Mouse (Mus musculus): Measurements from ENCODE around the gene Prkar1b. TPM values are rescaled to one million over a fixed set of nuclear protein-coding genes. Genes with fewer than 3 reads are reported as not detected.

Prkar1b gene
- polyA plus RNA-seq, 1 experiment = 1.4 TPM

DNA sequence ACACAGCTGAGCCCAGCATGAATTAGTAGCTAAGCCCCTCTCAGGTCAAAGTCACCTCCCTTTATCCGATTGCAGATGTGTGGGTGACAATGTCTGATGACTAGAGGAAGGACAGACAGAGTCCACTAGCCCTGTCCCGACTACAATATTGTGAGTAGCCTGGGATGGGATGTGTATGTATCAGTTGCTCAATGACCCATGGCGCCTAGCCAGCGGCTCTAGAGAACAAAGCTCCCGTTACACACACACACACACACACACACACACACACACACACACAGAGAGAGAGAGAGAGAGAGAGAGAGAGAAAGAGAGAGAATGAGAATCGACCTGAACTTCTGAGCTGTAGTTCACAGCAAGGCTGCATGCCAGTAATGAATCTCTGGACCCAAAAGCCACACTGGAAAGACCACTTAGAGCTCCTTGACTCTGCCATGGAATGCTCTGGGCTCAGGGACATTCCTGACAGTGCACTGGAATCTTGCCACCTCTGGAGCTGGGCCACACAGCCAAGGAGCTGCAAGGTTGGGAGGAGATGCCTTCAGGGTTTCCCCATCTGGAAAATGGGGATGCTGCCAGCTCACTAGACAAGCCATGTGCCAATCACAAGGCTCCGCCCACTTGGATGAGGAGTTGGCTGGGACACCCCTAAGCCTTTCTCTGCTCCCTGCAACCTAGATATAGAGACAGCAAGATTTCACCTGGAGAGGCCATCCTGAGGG, 159.0 kb downstream of the Prkar1b start:
- Histone ChIP-seq H3K4me1 (peaks cover 29% of the 10 kb centered on the region), H3K4me3 (replicated peaks) (no peak overlapping the region), H3K9me3 (no peaks in the 10 kb centered on the region), H3K36me3 (replicated peaks; ENCODE audit: low read length) (no peaks in the 10 kb centered on the region), H3K27me3 (replicated peaks) (peaks cover 98% of the 10 kb centered on the region)
- TF ChIP-seq GATA1 (IDR thresholded peaks at IDR 0.05; ENCODE audit: borderline replicate concordance, low read length) (no peak), FLI1 (IDR thresholded peaks at IDR 0.05; ENCODE audit: low read length) (no peak)

- Histone ChIP-seq H3K9me3 (no peaks in the 10 kb centered on the region), H3K4me3 (replicated peaks) (no peak overlapping the region), H3K4me1 (peaks cover 21% of the 10 kb centered on the region), H3K27me3 (replicated peaks) (peaks cover 99% of the 10 kb centered on the region), H3K36me3 (replicated peaks; ENCODE audit: low read length) (no peaks in the 10 kb centered on the region)
- TF ChIP-seq FLI1 (IDR thresholded peaks at IDR 0.05; ENCODE audit: low read length) = no peak
- no peak for TF ChIP-seq GATA1 (IDR thresholded peaks at IDR 0.05; ENCODE audit: borderline replicate concordance, low read length)
These were observed 160.2 kb downstream of the Prkar1b start for GRCm38 (mm10) chr5:138989567-138989966.

DNA sequence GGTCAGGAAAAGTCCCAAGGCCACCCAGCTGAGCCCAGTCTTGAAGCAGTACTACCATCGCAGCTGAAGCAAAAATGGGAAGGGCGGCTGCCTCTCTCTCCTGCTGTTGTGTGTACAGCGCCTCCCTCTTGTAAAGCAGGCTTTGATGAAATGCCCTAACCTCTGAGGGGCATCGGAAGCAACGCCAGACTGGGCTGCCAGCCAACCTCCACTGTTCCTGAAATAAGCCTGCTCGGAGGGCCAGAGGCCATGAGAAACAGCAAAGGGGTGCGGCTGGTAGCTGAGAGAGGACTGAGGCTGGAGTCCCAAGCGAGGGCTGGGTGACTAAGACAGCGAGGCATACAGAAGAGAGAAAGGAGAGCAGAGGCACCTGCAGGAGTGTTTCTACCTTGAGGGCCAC, 161.0 kb downstream of the Prkar1b start:
- TF ChIP-seq GATA1 (IDR thresholded peaks at IDR 0.05; ENCODE audit: borderline replicate concordance, low read length) = no peak
- no peak for TF ChIP-seq FLI1 (IDR thresholded peaks at IDR 0.05; ENCODE audit: low read length)
- H3K4me1 ChIP-seq = peaks cover 13% of the 10 kb centered on the region
- no peaks in the 10 kb centered on the region for H3K36me3 ChIP-seq (replicated peaks; ENCODE audit: low read length)
- H3K4me3 ChIP-seq (replicated peaks) = no peak overlapping the region
- peaks cover 99% of the 10 kb centered on the region for H3K27me3 ChIP-seq (replicated peaks)
- H3K9me3 ChIP-seq = no peaks in the 10 kb centered on the region

- Histone ChIP-seq H3K9me3 (no peaks in the 10 kb centered on the region), H3K27me3 (replicated peaks) (peaks cover 97% of the 10 kb centered on the region), H3K4me3 (replicated peaks) (no peak overlapping the region), H3K4me1 (peaks cover 5% of the 10 kb centered on the region), H3K36me3 (replicated peaks; ENCODE audit: low read length) (no peaks in the 10 kb centered on the region)
- TF ChIP-seq FLI1 (IDR thresholded peaks at IDR 0.05; ENCODE audit: low read length) = no peak
- TF ChIP-seq GATA1 (IDR thresholded peaks at IDR 0.05; ENCODE audit: borderline replicate concordance, low read length) = no peak
These were observed 161.8 kb downstream of the Prkar1b start for GRCm38 (mm10) chr5:138987994-138988393.

DNA sequence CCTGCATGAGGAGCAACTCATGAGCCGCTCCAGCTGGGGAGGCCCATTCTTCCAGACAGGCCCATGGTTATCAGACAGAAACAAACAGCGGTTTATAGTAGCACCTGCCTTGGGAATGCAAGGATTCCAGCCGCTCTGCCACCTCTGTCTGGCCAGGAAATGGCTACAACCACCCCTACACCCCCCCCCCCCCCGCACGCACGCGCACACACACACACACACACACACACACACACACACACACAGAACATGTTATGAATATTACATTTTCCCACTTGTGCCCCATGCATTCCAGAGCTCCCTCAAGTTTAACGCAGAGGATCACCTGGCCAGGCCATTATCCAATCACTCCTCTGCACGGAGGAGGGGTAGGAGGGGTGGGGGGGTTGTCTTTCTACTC, 167.9 kb downstream of the Prkar1b start:
- no peaks in the 10 kb centered on the region for H3K4me1 ChIP-seq
- TF ChIP-seq FLI1 (IDR thresholded peaks at IDR 0.05; ENCODE audit: low read length) = no peak
- TF ChIP-seq GATA1 (IDR thresholded peaks at IDR 0.05; ENCODE audit: borderline replicate concordance, low read length) = no peak
- H3K36me3 ChIP-seq (replicated peaks; ENCODE audit: low read length) = no peaks in the 10 kb centered on the region
- H3K27me3 ChIP-seq (replicated peaks) = peaks cover 89% of the 10 kb centered on the region
- H3K4me3 ChIP-seq (replicated peaks) = no peak overlapping the region
- H3K9me3 ChIP-seq = no peaks in the 10 kb centered on the region

DNA sequence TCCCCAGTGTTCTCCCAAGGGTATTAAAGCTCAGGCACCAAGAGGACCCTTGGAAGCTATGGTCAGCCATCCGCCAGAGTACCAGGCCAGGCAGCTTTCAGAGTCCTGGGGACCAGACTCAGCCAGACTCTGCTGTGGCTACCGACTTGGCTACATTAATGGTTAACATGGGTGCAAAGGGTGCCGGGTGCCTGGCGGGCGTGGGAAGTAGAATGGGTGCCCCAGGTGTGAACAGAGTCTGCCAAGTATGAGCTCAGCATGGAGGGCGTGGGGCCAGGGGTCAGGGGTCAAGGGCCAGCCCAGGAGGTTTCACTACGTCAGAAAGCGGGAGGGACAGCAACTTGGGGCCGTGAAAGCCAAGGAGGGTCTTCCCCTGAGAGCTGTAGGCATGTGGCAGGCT, 169.2 kb downstream of the Prkar1b start:
- Histone ChIP-seq H3K4me3 (replicated peaks) (no peak overlapping the region), H3K4me1 (no peaks in the 10 kb centered on the region), H3K36me3 (replicated peaks; ENCODE audit: low read length) (no peaks in the 10 kb centered on the region), H3K9me3 (no peaks in the 10 kb centered on the region), H3K27me3 (replicated peaks) (peaks cover 78% of the 10 kb centered on the region)
- TF ChIP-seq FLI1 (IDR thresholded peaks at IDR 0.05; ENCODE audit: low read length) (no peak), GATA1 (IDR thresholded peaks at IDR 0.05; ENCODE audit: borderline replicate concordance, low read length) (no peak)

GRCm38 (mm10) chr5:138979840-138980239, 170.0 kb downstream of the Prkar1b start:
- TF ChIP-seq FLI1 (IDR thresholded peaks at IDR 0.05; ENCODE audit: low read length) (no peak), GATA1 (IDR thresholded peaks at IDR 0.05; ENCODE audit: borderline replicate concordance, low read length) (no peak)
- H3K9me3 ChIP-seq = no peaks in the 10 kb centered on the region
- peaks cover 76% of the 10 kb centered on the region for H3K27me3 ChIP-seq (replicated peaks)
- H3K4me1 ChIP-seq = no peaks in the 10 kb centered on the region
- H3K36me3 ChIP-seq (replicated peaks; ENCODE audit: low read length) = no peaks in the 10 kb centered on the region
- no peak overlapping the region for H3K4me3 ChIP-seq (replicated peaks)

DNA sequence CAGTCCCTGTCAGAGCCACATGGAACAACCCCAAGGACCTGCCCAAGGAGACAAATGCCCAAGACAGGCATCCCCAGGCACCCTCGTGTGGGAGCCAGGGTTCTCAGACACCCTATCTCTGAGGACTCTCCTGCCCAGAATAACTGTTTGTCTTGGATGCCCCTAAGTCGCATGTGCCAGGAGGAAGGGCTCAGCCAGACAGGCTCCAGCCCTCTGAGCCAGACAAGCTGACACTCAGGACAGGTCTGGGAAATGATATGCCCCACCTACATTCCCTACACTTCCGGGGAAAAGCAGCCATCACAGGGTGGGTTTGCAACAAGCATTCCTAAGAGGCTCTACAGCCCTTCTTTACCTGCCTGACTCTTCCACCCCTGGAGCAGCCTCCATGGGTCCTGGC, 172.0 kb downstream of the Prkar1b start:
- Histone ChIP-seq H3K36me3 (replicated peaks; ENCODE audit: low read length) (no peaks in the 10 kb centered on the region), H3K9me3 (no peaks in the 10 kb centered on the region), H3K4me3 (replicated peaks) (no peak overlapping the region), H3K4me1 (no peaks in the 10 kb centered on the region), H3K27me3 (replicated peaks) (peaks cover 70% of the 10 kb centered on the region)
- TF ChIP-seq FLI1 (IDR thresholded peaks at IDR 0.05; ENCODE audit: low read length) = no peak
- TF ChIP-seq GATA1 (IDR thresholded peaks at IDR 0.05; ENCODE audit: borderline replicate concordance, low read length) = no peak

GRCm38 (mm10) chr5:138974911-138975485, 174.8 kb downstream of the Prkar1b start:
- H3K4me1 ChIP-seq = peaks cover 3% of the 10 kb centered on the region; the same call in 1 of the 2 replicates
- TF ChIP-seq GATA1 (IDR thresholded peaks at IDR 0.05; ENCODE audit: borderline replicate concordance, low read length) (no peak), FLI1 (IDR thresholded peaks at IDR 0.05; ENCODE audit: low read length) (no peak)
- peaks cover 65% of the 10 kb centered on the region for H3K27me3 ChIP-seq (replicated peaks)
- H3K36me3 ChIP-seq (replicated peaks; ENCODE audit: low read length) = no peaks in the 10 kb centered on the region
- no peaks in the 10 kb centered on the region for H3K9me3 ChIP-seq
- H3K4me3 ChIP-seq (replicated peaks) = no peak overlapping the region

GRCm38 (mm10) chr5:138973480-138973879, 176.3 kb downstream of the Prkar1b start:
- H3K36me3 ChIP-seq (replicated peaks; ENCODE audit: low read length) = no peaks in the 10 kb centered on the region
- H3K4me1 ChIP-seq = peaks cover 3% of the 10 kb centered on the region; the same call in 1 of the 2 replicates
- H3K9me3 ChIP-seq = no peaks in the 10 kb centered on the region
- H3K4me3 ChIP-seq (replicated peaks) = no peak overlapping the region
- no peak for TF ChIP-seq GATA1 (IDR thresholded peaks at IDR 0.05; ENCODE audit: borderline replicate concordance, low read length)
- no peak for TF ChIP-seq FLI1 (IDR thresholded peaks at IDR 0.05; ENCODE audit: low read length)
- peaks cover 57% of the 10 kb centered on the region for H3K27me3 ChIP-seq (replicated peaks)
